ENCODE assay signal across 8 mouse cellular contexts in genomic region chr7:49523115-49523445, GRCm38 (mm10).
DNase-seq lines count a peak whose midpoint lies in the region; ATAC-seq and TF ChIP-seq lines count a peak whose summit lies in the region.

No protein-coding gene starts in this region.

- no peaks in the 10 kb centered on the region for H3K9me3 ChIP-seq in liver, embryonic 13.5 days (replicated peaks)
- no peaks in the 10 kb centered on the region for H3K9me3 ChIP-seq in stomach, postnatal 0 days (ENCODE audit: control insufficient read depth, low read length)

- H3K27ac ChIP-seq in heart, adult 2 months, result peak overlapping the region; percentile 79
- H3K27ac ChIP-seq in liver, embryonic 13.5 days, result peak overlapping the region; percentile 50; the same call in 1 of the 2 replicates
- peak overlapping the region; percentile 61; the same call in 1 of the 2 replicates for H3K27ac ChIP-seq in stomach, postnatal 0 days (replicated peaks)

- no peak for TF ChIP-seq EP300 in heart, adult 2 months (IDR thresholded peaks at IDR 0.05; ENCODE audit: insufficient read depth, low read depth, low read length)
- TF ChIP-seq EP300 in stomach, postnatal 0 days (optimal IDR thresholded peaks at IDR 0.05), result peak; percentile 80

- H3K9ac ChIP-seq in heart, adult 2 months (ENCODE audit: low read depth, low read length), result 0 out of 2 replicates have a peak overlapping the region, but pooled peaks have one; percentile 25
- peak overlapping the region; percentile 43; the same call in 1 of the 2 replicates for H3K9ac ChIP-seq in liver, embryonic 13.5 days
- H3K9ac ChIP-seq in stomach, postnatal 0 days (ENCODE audit: low read length), result no peak overlapping the region

- H3K4me2 ChIP-seq in liver, embryonic 13.5 days, result peak overlapping the region; percentile 46
- peak overlapping the region; percentile 62 for H3K4me2 ChIP-seq in stomach, postnatal 0 days (replicated peaks; ENCODE audit: low read depth)

- no peak; the same call in 1 of the 2 replicates for ATAC-seq in liver, embryonic 13.5 days (ENCODE audit: low read depth)
- no peak; the same call in 1 of the 2 replicates for ATAC-seq in stomach, postnatal 0 days (ENCODE audit: low FRiP score, low TSS enrichment)

- H3K4me1 ChIP-seq in heart, adult 2 months (ENCODE audit: control insufficient read depth, insufficient read depth, low read length), result peaks cover 4% of the 10 kb centered on the region
- peaks cover 39% of the 10 kb centered on the region for H3K4me1 ChIP-seq in liver, embryonic 13.5 days (replicated peaks)
- peaks cover 8% of the 10 kb centered on the region for H3K4me1 ChIP-seq in stomach, postnatal 0 days (replicated peaks; ENCODE audit: control insufficient read depth, insufficient read depth)

- 29% methylated on average over 4 of the region's 4 CpGs for WGBS in heart, adult 2 months
- WGBS in liver, embryonic 13.5 days (ENCODE audit: insufficient replicate concordance), result 27% methylated on average over 4 of the region's 4 CpGs
- 19% methylated on average over 4 of the region's 4 CpGs for WGBS in stomach, postnatal 0 days

- TF ChIP-seq CTCF in heart, adult 2 months (IDR thresholded peaks at IDR 0.05), result no peak
- no peak for TF ChIP-seq CTCF in stomach, postnatal 0 days (IDR thresholded peaks at IDR 0.05; ENCODE audit: low read depth)

- no peaks in the 10 kb centered on the region for H3K79me2 ChIP-seq in heart, adult 2 months (replicated peaks; ENCODE audit: control insufficient read depth, insufficient read depth, low read length)

- no peaks in the 10 kb centered on the region for H3K27me3 ChIP-seq in heart, adult 2 months (ENCODE audit: control insufficient read depth, insufficient read depth, low read length)
- H3K27me3 ChIP-seq in liver, embryonic 13.5 days, result peaks cover 21% of the 10 kb centered on the region
- no peaks in the 10 kb centered on the region for H3K27me3 ChIP-seq in stomach, postnatal 0 days (ENCODE audit: control insufficient read depth, insufficient read depth, low read length)

- no peak for DNase-seq in heart, adult 2 months
- DNase-seq in heart, postnatal 4 days, result no peak
- DNase-seq in urinary bladder, postnatal 25 days (ENCODE audit: low spot score), result peak; percentile 19
- no peak for DNase-seq in urinary bladder, postnatal 4 days (ENCODE audit: low spot score in 2 of 2)
- no peak for DNase-seq in liver, embryonic 13.5 days
- no peak for DNase-seq in stomach, postnatal 0 days (ENCODE audit: low spot score)
- no peak for DNase-seq in spleen, postnatal 4 days (ENCODE audit: low spot score in 2 of 2)
- no peak for DNase-seq in thymus, adult 18-20 months

- H3K36me3 ChIP-seq in heart, adult 2 months (ENCODE audit: control insufficient read depth, insufficient read depth, low read length), result no peaks in the 10 kb centered on the region; the same call in 1 of the 2 replicates
- H3K36me3 ChIP-seq in liver, embryonic 13.5 days, result no peaks in the 10 kb centered on the region
- no peaks in the 10 kb centered on the region for H3K36me3 ChIP-seq in stomach, postnatal 0 days (ENCODE audit: control insufficient read depth, insufficient read depth, low read length)

- intact Hi-C loops in heart, adult 2 months (cut with DNase I), result loop anchor here (5.0 kb wide), 1 partner anchor 34 kb away; no protein-coding TSS in a partner anchor

- no peak for TF ChIP-seq POLR2A in heart, adult 2 months (IDR thresholded peaks at IDR 0.05; ENCODE audit: insufficient read depth, low read depth, low read length)

- H3K4me3 ChIP-seq in heart, adult 2 months, result peak overlapping the region; percentile 31; the same call in 1 of the 2 replicates
- peak overlapping the region; percentile 35 for H3K4me3 ChIP-seq in liver, embryonic 13.5 days (replicated peaks)
- peak overlapping the region; percentile 35 for H3K4me3 ChIP-seq in stomach, postnatal 0 days (ENCODE audit: low read depth, low read length)
